Mouse (Mus musculus) large intestine, adult 2 months (tissue): ENCODE data around the gene C1ql4. TPM values are rescaled to one million over a fixed set of nuclear protein-coding genes. Genes with fewer than 3 reads are reported as not detected.
A peak's percentile ranks its signal among the peaks of the same experiment; 100 is the strongest.

ENCODE experiments used
- DNase-seq: peaks from one replicate; pipeline ENCODE4 v3.0.0-alpha.2; 2012; ENCODE audit warnings: low read depth, low spot score
- whole genome bisulfite sequencing: fragments of 180-500 bp; shearing (Covaris S2); methylation state at CpG from one replicate; pipeline ENCODE4 v1.1.7; 2018; 5-methylcytosine and 5-hydroxymethylcytosine counted together
- polyA plus RNA-seq: library from polyadenylated mRNA; depleted of rRNA; stranded (reverse); fragments of >200 nt; gene quantifications from 2 replicates; pipeline ENCODE4 v1.2.3, GENCODE M21; 2012

C1ql4 gene
- polyA plus RNA-seq, 1 experiment, result not detected

DNA sequence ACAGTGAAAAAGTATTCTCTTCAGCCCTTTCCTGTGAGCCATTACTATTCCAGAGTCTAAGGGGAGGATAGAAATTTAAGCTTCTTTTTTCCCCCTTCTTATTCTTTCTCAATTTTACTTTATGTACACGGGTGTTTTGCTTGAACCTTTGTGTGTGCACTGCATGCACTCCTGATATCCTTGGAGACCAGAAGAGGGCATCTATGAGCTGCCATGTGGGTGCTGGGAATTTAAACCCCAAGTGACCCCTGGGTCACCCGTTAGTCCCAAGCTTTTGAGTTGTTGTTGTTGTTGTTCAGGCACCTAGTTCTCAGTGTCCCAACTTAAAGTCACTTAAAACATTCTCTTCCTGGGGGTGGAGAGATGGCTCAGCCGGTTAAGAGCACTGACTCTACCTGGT, 12.4 kb upstream of the C1ql4 start:
- DNase-seq, result no peak
- WGBS, result 23% methylated on average over 3 of the region's 3 CpGs

- WGBS, result 2% methylated on average over 15 of the region's 15 CpGs
- DNase-seq, result peak; percentile 92
These were observed 11.5 kb upstream of the C1ql4 start for GRCm38 (mm10) chr15:99099139-99099556.

GRCm38 (mm10) chr15:99098493-99098861, 10.9 kb upstream of the C1ql4 start:
- no peak for DNase-seq
- 4% methylated on average over 9 of the region's 9 CpGs for WGBS

GRCm38 (mm10) chr15:99097840-99098492, 10.3 kb upstream of the C1ql4 start:
- 2% methylated on average over 39 of the region's 39 CpGs for WGBS

GRCm38 (mm10) chr15:99096831-99097500, 9.3 kb upstream of the C1ql4 start:
- no peak for DNase-seq
- WGBS, result 1% methylated on average over 58 of the region's 58 CpGs

More at GRCm38 (mm10) chr15:99097840-99098492, 10.3 kb upstream of the C1ql4 start:
- no peak for DNase-seq

DNA sequence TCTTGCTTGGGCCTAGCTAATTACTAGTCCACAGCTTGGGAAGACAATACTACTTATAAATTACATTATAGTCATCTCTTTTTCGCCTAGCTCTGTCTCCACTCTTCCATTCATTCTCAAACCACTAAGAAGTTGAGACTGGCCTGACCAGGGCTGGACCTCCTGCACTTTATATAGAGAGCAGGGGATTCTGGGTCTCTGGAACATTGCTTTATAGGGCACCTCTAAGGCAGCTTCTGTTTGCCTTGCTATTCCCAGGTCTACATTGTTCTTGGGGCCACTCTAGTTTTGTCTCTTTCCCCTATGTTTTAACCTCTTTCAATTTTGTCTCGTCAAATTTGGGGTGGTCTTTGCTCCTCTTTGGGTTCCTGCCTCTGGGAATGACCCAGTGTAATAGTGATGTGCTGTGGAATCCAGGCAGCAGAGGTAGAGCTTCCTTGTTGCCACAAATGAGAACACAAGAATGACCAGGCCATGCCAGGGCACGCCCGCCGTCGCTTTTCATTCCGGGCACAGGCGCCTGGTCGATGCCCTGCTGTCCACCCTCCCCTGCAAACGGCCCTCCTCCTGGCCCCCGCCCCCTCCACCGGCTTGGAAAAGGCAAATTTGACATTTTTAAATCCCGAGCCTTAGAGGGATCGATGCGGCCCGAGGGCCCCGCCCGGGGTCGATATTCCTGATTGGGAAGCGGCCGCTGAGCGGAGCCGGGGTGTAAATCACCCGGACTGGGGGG, 8.6 kb upstream of the C1ql4 start:
- no peak for DNase-seq
- WGBS, result 16% methylated on average over 24 of the region's 24 CpGs

DNA sequence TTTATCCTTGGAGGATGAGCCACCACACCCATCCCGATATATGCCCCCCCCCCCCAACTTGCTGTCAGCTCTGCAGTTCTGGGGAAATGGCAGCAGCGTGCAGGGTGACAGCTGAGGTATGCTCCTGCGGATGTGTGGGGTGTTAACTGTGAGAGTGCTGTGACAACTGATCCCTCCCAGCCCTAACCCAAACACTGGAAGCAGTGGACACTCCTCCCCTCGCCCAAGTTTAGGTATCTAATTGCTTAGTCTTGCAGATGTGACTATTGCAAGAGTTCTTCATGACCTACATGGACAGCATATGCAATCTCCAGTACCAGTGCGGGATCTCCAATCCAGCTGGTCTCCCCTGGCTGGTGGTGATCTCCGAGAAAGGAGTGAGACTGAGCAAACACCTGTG, 7.7 kb upstream of the C1ql4 start:
- no peak for DNase-seq
- 47% methylated on average over 6 of the region's 6 CpGs for WGBS

GRCm38 (mm10) chr15:99094631-99095270, 7.1 kb upstream of the C1ql4 start:
- 12% methylated on average over 27 of the region's 27 CpGs for WGBS
- no peak for DNase-seq

DNA sequence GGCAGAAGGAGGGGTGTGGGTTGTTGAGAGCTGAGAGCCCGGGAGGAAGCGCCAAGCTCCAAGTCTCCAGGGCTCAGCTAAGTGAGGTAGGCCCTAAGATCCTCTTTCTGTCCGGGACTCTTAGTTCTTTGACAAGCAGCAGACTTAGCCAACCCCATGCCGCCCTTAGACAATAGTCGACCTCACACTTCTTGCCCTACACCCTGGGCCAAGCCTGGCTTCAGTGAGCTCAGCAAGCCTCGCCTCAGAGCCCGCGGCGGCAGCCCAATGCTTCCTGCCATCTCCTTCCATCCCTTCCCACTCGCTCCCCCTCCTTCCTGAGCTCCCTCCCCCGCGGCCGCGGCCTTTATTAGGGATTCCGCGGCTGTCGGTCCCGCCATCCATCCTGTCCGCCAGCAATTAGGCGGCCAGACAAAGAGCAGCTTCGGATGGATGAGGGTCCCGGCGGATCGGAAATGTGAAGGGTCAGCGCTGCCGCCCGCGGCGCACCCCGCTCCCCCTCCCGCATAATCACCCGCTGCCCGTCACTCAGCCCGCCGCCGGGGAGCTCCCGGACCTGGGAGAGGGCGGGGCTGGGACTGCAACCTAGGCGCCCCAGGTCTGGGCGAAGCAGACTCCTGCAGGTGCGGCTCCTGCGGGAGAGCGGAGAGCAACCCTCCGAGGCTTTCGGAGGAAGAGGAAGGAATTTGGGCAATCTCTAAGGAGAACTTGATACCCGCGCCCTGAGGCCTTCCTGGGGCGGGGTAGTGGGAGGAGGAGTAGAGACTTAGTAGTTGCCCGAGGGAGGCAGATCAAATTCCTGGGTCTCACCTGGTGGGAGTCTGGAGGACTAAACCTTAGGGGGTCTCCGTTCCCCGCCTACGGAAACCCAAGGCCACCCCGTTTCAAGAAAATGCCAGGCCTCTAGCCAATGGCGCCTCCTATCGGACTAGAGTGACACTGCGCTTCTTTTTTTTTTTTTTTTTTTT, 6.0 kb upstream of the C1ql4 start:
- no peak for DNase-seq
- WGBS, result 4% methylated on average over 56 of the region's 56 CpGs

- 84% methylated on average over 8 of the region's 8 CpGs for WGBS
- no peak for DNase-seq
These were observed 5.3 kb upstream of the C1ql4 start, which contains the start of gene Dnajc22 for GRCm38 (mm10) chr15:99092870-99093269. Dnajc22 (plus strand) TSS chr15:99093170.

DNA sequence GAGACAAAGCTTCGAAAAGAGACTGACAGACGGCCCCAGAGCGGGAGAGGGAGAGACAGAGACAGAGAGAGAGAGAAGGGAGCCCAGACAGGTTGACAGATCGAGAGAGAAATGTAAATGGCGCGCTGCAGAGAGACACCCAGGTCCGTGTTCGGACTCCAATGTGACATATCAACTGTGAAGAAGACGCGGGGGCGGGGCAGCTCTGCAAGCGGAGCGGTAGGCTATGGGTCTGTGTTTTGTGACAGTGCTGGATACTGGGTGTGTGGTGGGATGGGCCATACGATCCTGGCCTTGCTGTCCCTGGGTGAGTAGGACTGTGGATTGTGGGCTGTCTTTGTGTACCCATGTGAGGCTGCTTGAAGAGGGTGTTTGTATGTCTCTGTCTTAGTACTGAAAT, 1.5 kb upstream of the C1ql4 start:
- 32% methylated on average over 14 of the region's 14 CpGs for WGBS
- DNase-seq, result no peak

- no peak for DNase-seq
- WGBS, result under 1% methylated on average over 19 of the region's 27 CpGs
These were observed 675 bp upstream of the C1ql4 start for GRCm38 (mm10) chr15:99088292-99088691.

GRCm38 (mm10) chr15:99085997-99086396, 1.6 kb downstream of the C1ql4 start:
- no peak for DNase-seq
- 90% methylated on average over 4 of the region's 4 CpGs for WGBS

- 39% methylated on average over 19 of the region's 19 CpGs for WGBS
- no peak for DNase-seq
These were observed 3.0 kb downstream of the C1ql4 start for GRCm38 (mm10) chr15:99084618-99085017.

- 18% methylated on average over 11 of the region's 11 CpGs for WGBS
- no peak for DNase-seq
These were observed 3.6 kb downstream of the C1ql4 start for GRCm38 (mm10) chr15:99083867-99084557.

DNA sequence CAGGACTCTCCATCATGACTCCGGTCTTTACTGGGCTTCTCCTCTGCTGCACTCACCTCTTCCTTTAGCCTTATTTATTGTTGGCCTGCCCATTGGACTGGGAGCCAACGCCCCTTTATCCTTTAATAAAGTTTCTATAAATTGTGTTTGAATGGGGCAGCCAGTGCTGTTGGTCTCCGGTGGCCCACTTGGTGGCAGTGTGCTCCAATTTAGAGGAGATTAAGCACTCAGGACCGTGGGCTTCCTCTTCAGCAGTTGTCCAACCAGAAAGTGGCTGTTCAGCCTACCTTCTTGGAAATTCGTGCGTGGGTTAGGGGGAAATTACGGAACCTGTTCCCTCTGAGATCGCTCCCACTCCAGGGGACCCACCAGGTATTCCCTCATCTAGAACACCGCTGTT, 4.4 kb downstream of the C1ql4 start:
- WGBS, result 51% methylated on average over 9 of the region's 9 CpGs

DNA sequence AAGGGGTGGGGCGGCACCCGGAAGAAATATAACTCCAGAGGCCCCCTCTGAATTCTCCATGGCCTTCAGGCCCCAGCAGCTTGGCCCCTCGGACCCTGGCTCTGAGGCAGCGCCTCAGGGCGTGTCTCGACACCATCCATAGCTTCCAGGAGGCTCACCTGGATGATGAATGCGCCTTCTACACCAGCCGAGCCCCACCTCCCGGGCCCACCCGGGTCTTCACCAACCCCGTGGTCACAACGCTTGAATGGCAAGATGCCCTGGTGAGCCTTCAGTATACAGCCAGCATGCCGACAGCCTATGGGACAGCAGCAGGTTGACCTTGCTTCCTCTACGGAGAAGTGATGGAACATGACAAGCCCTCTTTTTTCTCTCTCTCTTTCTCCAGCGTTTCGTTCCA, 4.8 kb downstream of the C1ql4 start:
- DNase-seq, result no peak
- 81% methylated on average over 16 of the region's 16 CpGs for WGBS

More for the DNA sequence above, 4.4 kb downstream of the C1ql4 start:
- DNase-seq, result no peak

DNA sequence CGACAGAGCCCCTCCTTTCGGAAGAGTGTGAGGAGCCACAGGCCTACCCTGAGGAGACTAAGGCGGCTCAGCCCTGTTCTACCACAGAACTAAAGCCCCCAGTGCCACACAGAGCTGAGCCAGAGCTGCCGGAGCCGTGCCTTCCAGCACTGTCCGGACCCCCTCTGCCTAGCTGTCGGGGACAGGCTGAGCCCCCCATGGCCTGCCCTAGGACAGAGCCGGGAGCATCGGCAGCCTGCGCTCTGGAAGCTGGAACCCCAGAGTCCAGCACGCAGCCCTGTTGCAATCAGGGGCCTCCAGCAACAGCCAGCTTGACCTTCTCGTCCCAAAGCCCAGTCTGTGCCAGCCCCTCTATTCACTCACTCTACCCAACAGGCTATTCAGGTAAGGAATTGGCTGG, 5.3 kb downstream of the C1ql4 start:
- no peak for DNase-seq
- WGBS, result 98% methylated on average over 12 of the region's 12 CpGs

DNA sequence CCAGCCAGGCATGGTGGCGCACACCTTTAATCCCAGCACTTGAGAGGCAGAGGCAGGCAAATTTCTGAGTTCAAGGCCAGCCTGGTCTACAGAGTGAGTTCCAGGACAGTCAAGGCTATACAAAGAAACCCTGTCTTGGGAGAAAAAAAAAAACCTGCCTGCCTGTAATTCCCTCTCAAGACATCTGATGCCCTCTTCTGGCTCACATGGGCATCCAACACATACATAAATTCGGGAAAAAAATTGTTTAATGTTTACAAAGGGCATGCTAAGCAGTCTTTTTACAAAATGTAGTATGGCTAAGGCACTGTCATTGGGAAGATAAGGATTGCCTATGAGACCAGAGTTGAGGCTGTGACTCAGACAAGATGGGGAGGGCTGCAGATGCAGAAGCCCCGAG, 7.8 kb downstream of the C1ql4 start:
- 59% methylated on average over 3 of the region's 3 CpGs for WGBS
- no peak for DNase-seq
